Mouse (Mus musculus): Measurements from ENCODE around the gene Safb. TPM values are rescaled to one million over a fixed set of nuclear protein-coding genes. Genes with fewer than 3 reads are reported as not detected.

Safb gene
- total and polyA plus RNA-seq, 2 experiments, result 20.8 to 56.2 TPM

DNA sequence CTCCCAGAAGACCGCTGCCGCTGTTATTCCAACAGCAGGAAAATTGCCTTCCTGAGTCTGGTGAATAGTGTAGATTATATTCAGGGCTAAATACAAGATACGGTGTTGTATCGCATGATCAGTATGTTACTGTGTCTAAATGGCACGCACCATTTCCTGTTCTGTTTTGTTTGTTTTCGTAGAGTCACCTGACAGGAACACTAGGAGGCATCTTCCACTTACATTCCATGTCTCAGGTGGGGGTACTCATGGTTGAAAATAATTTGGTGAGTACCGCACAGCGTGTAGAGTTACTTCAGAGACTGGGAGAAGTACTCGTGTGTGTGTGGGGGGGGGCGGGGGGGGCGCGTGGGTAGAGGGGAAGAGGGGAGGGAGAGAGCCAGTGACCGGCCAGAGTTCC is 62.9 kb downstream of the Safb start:
- Histone ChIP-seq H3K4me1 (ENCODE audit: control insufficient read depth, insufficient read depth, low read length) (peaks cover 1% of the 10 kb centered on the region; the same call in 1 of the 2 replicates), H3K36me3 (ENCODE audit: control insufficient read depth, insufficient read depth, low read length) (no peaks in the 10 kb centered on the region), H3K79me2 (ENCODE audit: control insufficient read depth, insufficient read depth, low read length) (no peaks in the 10 kb centered on the region), H3K9ac (ENCODE audit: low read depth, low read length) (no peak overlapping the region), H3K27me3 (ENCODE audit: control insufficient read depth, insufficient read depth, low read length) (no peaks in the 10 kb centered on the region), H3K27ac (replicated peaks; ENCODE audit: insufficient read depth, low read depth, low read length) (no peak overlapping the region), H3K4me3 (ENCODE audit: insufficient read depth, low read depth, low read length) (no peak overlapping the region)
- no peak for DNase-seq (ENCODE audit: extremely low read depth, low read depth, low spot score)
- WGBS, result 63% methylated on average over 13 of the region's 13 CpGs
- TF ChIP-seq CTCF (IDR thresholded peaks at IDR 0.05; ENCODE audit: low read depth, low read length), result no peak
- no peak for TF ChIP-seq POLR2A (IDR thresholded peaks at IDR 0.05; ENCODE audit: extremely low read depth, insufficient read depth, low read length)

GRCm38 (mm10) chr17:56651801-56652200 is 67.2 kb downstream of the Safb start:
- no peaks in the 10 kb centered on the region for H3K79me2 ChIP-seq (ENCODE audit: control insufficient read depth, insufficient read depth, low read length)
- peak; percentile 87 for DNase-seq (ENCODE audit: extremely low read depth, low read depth, low spot score)
- no peaks in the 10 kb centered on the region for H3K4me1 ChIP-seq (ENCODE audit: control insufficient read depth, insufficient read depth, low read length)
- no peaks in the 10 kb centered on the region for H3K27me3 ChIP-seq (ENCODE audit: control insufficient read depth, insufficient read depth, low read length)
- H3K9ac ChIP-seq (ENCODE audit: low read depth, low read length), result no peak overlapping the region
- 10% methylated on average over 10 of the region's 10 CpGs for WGBS
- H3K27ac ChIP-seq (replicated peaks; ENCODE audit: insufficient read depth, low read depth, low read length), result peak overlapping the region; percentile 37; the same call in 1 of the 2 replicates
- TF ChIP-seq CTCF (IDR thresholded peaks at IDR 0.05; ENCODE audit: low read depth, low read length), result no peak
- no peak for TF ChIP-seq POLR2A (IDR thresholded peaks at IDR 0.05; ENCODE audit: extremely low read depth, insufficient read depth, low read length)
- no peaks in the 10 kb centered on the region for H3K36me3 ChIP-seq (ENCODE audit: control insufficient read depth, insufficient read depth, low read length)
- no peak overlapping the region for H3K4me3 ChIP-seq (ENCODE audit: insufficient read depth, low read depth, low read length)

- 30% methylated on average over 2 of the region's 2 CpGs for WGBS
- H3K9ac ChIP-seq (ENCODE audit: low read depth, low read length), result no peak overlapping the region
Observed at GRCm38 (mm10) chr17:56654771-56655170, 70.1 kb downstream of the Safb start.

GRCm38 (mm10) chr17:56655311-56655710 is 70.7 kb downstream of the Safb start:
- Histone ChIP-seq H3K9ac (ENCODE audit: low read depth, low read length) (no peak overlapping the region), H3K27ac (replicated peaks; ENCODE audit: insufficient read depth, low read depth, low read length) (no peak overlapping the region), H3K36me3 (ENCODE audit: control insufficient read depth, insufficient read depth, low read length) (no peaks in the 10 kb centered on the region), H3K4me1 (ENCODE audit: control insufficient read depth, insufficient read depth, low read length) (no peaks in the 10 kb centered on the region), H3K27me3 (ENCODE audit: control insufficient read depth, insufficient read depth, low read length) (no peaks in the 10 kb centered on the region), H3K79me2 (ENCODE audit: control insufficient read depth, insufficient read depth, low read length) (no peaks in the 10 kb centered on the region), H3K4me3 (ENCODE audit: insufficient read depth, low read depth, low read length) (no peak overlapping the region)
- 41% methylated on average over 3 of the region's 3 CpGs for WGBS
- TF ChIP-seq POLR2A (IDR thresholded peaks at IDR 0.05; ENCODE audit: extremely low read depth, insufficient read depth, low read length), result no peak
- no peak for TF ChIP-seq CTCF (IDR thresholded peaks at IDR 0.05; ENCODE audit: low read depth, low read length)
- no peak for DNase-seq (ENCODE audit: extremely low read depth, low read depth, low spot score)

More at GRCm38 (mm10) chr17:56654771-56655170, 70.1 kb downstream of the Safb start:
- Histone ChIP-seq H3K79me2 (ENCODE audit: control insufficient read depth, insufficient read depth, low read length) (no peaks in the 10 kb centered on the region), H3K4me3 (ENCODE audit: insufficient read depth, low read depth, low read length) (no peak overlapping the region), H3K36me3 (ENCODE audit: control insufficient read depth, insufficient read depth, low read length) (no peaks in the 10 kb centered on the region), H3K4me1 (ENCODE audit: control insufficient read depth, insufficient read depth, low read length) (no peaks in the 10 kb centered on the region), H3K27me3 (ENCODE audit: control insufficient read depth, insufficient read depth, low read length) (no peaks in the 10 kb centered on the region), H3K27ac (replicated peaks; ENCODE audit: insufficient read depth, low read depth, low read length) (no peak overlapping the region)
- TF ChIP-seq CTCF (IDR thresholded peaks at IDR 0.05; ENCODE audit: low read depth, low read length), result no peak
- TF ChIP-seq POLR2A (IDR thresholded peaks at IDR 0.05; ENCODE audit: extremely low read depth, insufficient read depth, low read length), result no peak
- no peak for DNase-seq (ENCODE audit: extremely low read depth, low read depth, low spot score)

Other genes starting within 250 kb of the Safb start
- gene Ptprs, start 108.3 kb upstream of the Safb start, total RNA-seq (2014; rRNA removed), result 4.4 and 6.0 TPM in 2 replicates
- gene Ptprs, start 108.3 kb upstream of the Safb start, polyA plus RNA-seq (2012; rRNA removed), result 7.5 and 10.2 TPM in 2 replicates
- gene Znrf4, start 72.4 kb upstream of the Safb start, total RNA-seq (2014; rRNA removed), result not detected in 2 replicates
- gene Znrf4, start 72.4 kb upstream of the Safb start, polyA plus RNA-seq (2012; rRNA removed), result not detected in 2 replicates
- not detected in 2 replicates for gene Gm20219, start 30.4 kb upstream of the Safb start, total RNA-seq (2014; rRNA removed)
- 0.14 and 0.31 TPM in 2 replicates for gene Gm20219, start 30.4 kb upstream of the Safb start, polyA plus RNA-seq (2012; rRNA removed)
- gene Safb2, start 240 bp upstream of the Safb start, total RNA-seq (2014; rRNA removed), result 30.6 and 32.8 TPM in 2 replicates
- gene Safb2, start 240 bp upstream of the Safb start, polyA plus RNA-seq (2012; rRNA removed), result 41.7 and 62.3 TPM in 2 replicates
- gene 2410015M20Rik, start 24.9 kb downstream of the Safb start, total RNA-seq (2014; rRNA removed), result 201 and 208 TPM in 2 replicates
- gene 2410015M20Rik, start 24.9 kb downstream of the Safb start, polyA plus RNA-seq (2012; rRNA removed), result 214 and 259 TPM in 2 replicates
- 820 and 1,038 TPM in 2 replicates for gene Rpl36, start 28.6 kb downstream of the Safb start, total RNA-seq (2014; rRNA removed)
- 845 and 1,134 TPM in 2 replicates for gene Rpl36, start 28.6 kb downstream of the Safb start, polyA plus RNA-seq (2012; rRNA removed)
- gene Lonp1, start 42.1 kb downstream of the Safb start, total RNA-seq (2014; rRNA removed), result 81.0 and 89.5 TPM in 2 replicates
- 124 and 129 TPM in 2 replicates for gene Lonp1, start 42.1 kb downstream of the Safb start, polyA plus RNA-seq (2012; rRNA removed)
- 1.0 and 1.1 TPM in 2 replicates for gene Catsperd, start 43.3 kb downstream of the Safb start, total RNA-seq (2014; rRNA removed)
- 0.70 and 4.0 TPM in 2 replicates for gene Catsperd, start 43.3 kb downstream of the Safb start, polyA plus RNA-seq (2012; rRNA removed)
- 14.3 and 18.6 TPM in 2 replicates for gene Ranbp3, start 88.5 kb downstream of the Safb start, total RNA-seq (2014; rRNA removed)
- gene Ranbp3, start 88.5 kb downstream of the Safb start, polyA plus RNA-seq (2012; rRNA removed), result 36.2 and 38.7 TPM in 2 replicates
- 110 and 146 TPM in 2 replicates for gene Ndufa11, start 132.9 kb downstream of the Safb start, total RNA-seq (2014; rRNA removed)
- 462 and 466 TPM in 2 replicates for gene Ndufa11, start 132.9 kb downstream of the Safb start, polyA plus RNA-seq (2012; rRNA removed)
- gene Vmac, start 133.2 kb downstream of the Safb start, total RNA-seq (2014; rRNA removed), result 8.9 and 10.7 TPM in 2 replicates
- gene Vmac, start 133.2 kb downstream of the Safb start, polyA plus RNA-seq (2012; rRNA removed), result 12.3 and 15.2 TPM in 2 replicates
- gene Nrtn, start 172.7 kb downstream of the Safb start, total RNA-seq (2014; rRNA removed), result 0.83 and 1.3 TPM in 2 replicates
- 1.9 and 3.6 TPM in 2 replicates for gene Nrtn, start 172.7 kb downstream of the Safb start, polyA plus RNA-seq (2012; rRNA removed)
- gene Dus3l, start 179.9 kb downstream of the Safb start, total RNA-seq (2014; rRNA removed), result 7.2 and 11.9 TPM in 2 replicates
- gene Dus3l, start 179.9 kb downstream of the Safb start, polyA plus RNA-seq (2012; rRNA removed), result 19.7 and 25.7 TPM in 2 replicates
- gene Prr22, start 185.4 kb downstream of the Safb start, total RNA-seq (2014; rRNA removed), result 0.18 TPM in 1 of 2 replicates, not detected in the other
- 0.85 and 1.5 TPM in 2 replicates for gene Prr22, start 185.4 kb downstream of the Safb start, polyA plus RNA-seq (2012; rRNA removed)
- gene Rfx2, start 246.2 kb downstream of the Safb start, total RNA-seq (2014; rRNA removed), result 0.18 and 0.54 TPM in 2 replicates
- 0.87 and 1.0 TPM in 2 replicates for gene Rfx2, start 246.2 kb downstream of the Safb start, polyA plus RNA-seq (2012; rRNA removed)

Measured in liver, adult 2 months (tissue).